Mouse (Mus musculus) small intestine, adult 2 months (tissue): ENCODE data around the gene Trip6. TPM values are rescaled to one million over a fixed set of nuclear protein-coding genes. Genes with fewer than 3 reads are reported as not detected.
A peak's percentile ranks its signal among the peaks of the same experiment; 100 is the strongest.

ENCODE experiments used
- H3K27ac ChIP-seq: fragments of 200-500 bp; 2 replicates; pipeline ENCODE4 v1.5.1; 2012; ENCODE audit warnings: low read depth, low read length, control low read depth, inconsistent platforms; ENCODE audit not compliant: insufficient read depth
- H3K27me3 ChIP-seq: fragments of 200-500 bp; 2 replicates; pipeline ENCODE4 v1.6.1; 2012; ENCODE audit warnings: mild to moderate bottlenecking, moderate library complexity, low read length, inconsistent platforms; ENCODE audit not compliant: control insufficient read depth, insufficient read depth
- H3K36me3 ChIP-seq: fragments of 200-500 bp; 2 replicates; pipeline ENCODE4 v1.6.1; 2012; ENCODE audit warnings: mild to moderate bottlenecking, low read length, control low read depth, inconsistent platforms; ENCODE audit not compliant: control insufficient read depth, insufficient read depth
- H3K4me1 ChIP-seq: fragments of 200-500 bp; 2 replicates; pipeline ENCODE4 v1.6.1; 2012; ENCODE audit warnings: low read length, inconsistent platforms, mixed read lengths; ENCODE audit not compliant: control insufficient read depth, insufficient read depth, insufficient read length
- H3K4me3 ChIP-seq: fragments of 200-500 bp; 2 replicates; pipeline ENCODE4 v1.5.1; 2012; ENCODE audit warnings: low read depth, mild to moderate bottlenecking, control low read depth, inconsistent platforms, low read length, moderate library complexity
- CTCF ChIP-seq: fragments of 200-500 bp; IDR thresholded peaks from 2 replicates; pipeline ENCODE4 v1.5.1; 2012; ENCODE audit warnings: low read depth, mild to moderate bottlenecking, control low read depth, inconsistent platforms, low read length, moderate library complexity, mixed read lengths; ENCODE audit not compliant: insufficient replicate concordance, insufficient read length; ENCODE audit errors: extremely low read depth
- POLR2A ChIP-seq: fragments of 200-500 bp; IDR thresholded peaks from 2 replicates; pipeline ENCODE4 v1.6.1; 2012; ENCODE audit warnings: low read depth, mild to moderate bottlenecking, control low read depth, inconsistent platforms, low read length, moderate library complexity
- WGBS: fragments of 180-500 bp; shearing (Covaris S2); methylation state at CpG from one replicate; pipeline ENCODE4 v1.1.7; 2018; 5-methylcytosine and 5-hydroxymethylcytosine counted together
- polyA plus RNA-seq: library from polyadenylated mRNA; depleted of rRNA; stranded (reverse); fragments of >200 nt; gene quantifications from 2 replicates; pipeline ENCODE4 v1.2.3, GENCODE M21; 2012

Trip6 gene
- polyA plus RNA-seq, 1 experiment = 8.2 TPM

- peaks cover 10% of the 10 kb centered on the region for H3K4me1 ChIP-seq
- TF ChIP-seq POLR2A = no peak
- TF ChIP-seq CTCF = no peak
- WGBS = 96% methylated on average over 3 of the region's 3 CpGs
- H3K27me3 ChIP-seq = no peaks in the 10 kb centered on the region
- H3K36me3 ChIP-seq = peaks cover 7% of the 10 kb centered on the region
- H3K27ac ChIP-seq = no peak overlapping the region
- no peak overlapping the region for H3K4me3 ChIP-seq
Observed at GRCm38 (mm10) chr5:137320996-137321395, 6.8 kb upstream of the Trip6 start.

- TF ChIP-seq POLR2A = no peak
- TF ChIP-seq CTCF = no peak
- WGBS = 42% methylated on average over 1 of the region's 1 CpGs
- Histone ChIP-seq H3K27ac (no peak overlapping the region), H3K4me3 (no peak overlapping the region), H3K36me3 (no peaks in the 10 kb centered on the region; the same call in 1 of the 2 replicates), H3K4me1 (peaks cover 28% of the 10 kb centered on the region), H3K27me3 (no peaks in the 10 kb centered on the region)
Observed at GRCm38 (mm10) chr5:137318570-137318969, 4.4 kb upstream of the Trip6 start.

DNA sequence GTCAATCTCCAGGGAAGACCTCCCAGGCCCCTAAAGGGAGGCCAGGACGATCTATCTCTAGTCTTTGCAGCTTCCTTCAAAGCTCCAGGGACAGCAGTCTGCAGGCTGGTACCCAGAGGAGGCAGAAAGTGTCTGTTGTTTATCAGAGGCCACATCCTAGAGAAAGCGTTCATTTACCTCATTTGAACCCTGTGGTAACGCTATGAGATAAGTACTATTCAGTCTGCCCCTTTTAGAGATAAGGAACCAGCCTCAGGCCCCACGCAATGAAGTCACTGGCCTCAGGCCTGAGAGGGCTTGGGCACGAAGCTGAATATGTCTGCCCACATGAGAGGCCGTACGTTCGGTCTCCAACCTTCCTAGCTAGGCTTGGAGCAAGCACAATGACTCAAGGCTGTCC, 3.2 kb upstream of the Trip6 start:
- Histone ChIP-seq H3K27me3 (no peaks in the 10 kb centered on the region), H3K4me1 (peaks cover 28% of the 10 kb centered on the region), H3K4me3 (no peak overlapping the region), H3K27ac (no peak overlapping the region), H3K36me3 (no peaks in the 10 kb centered on the region; the same call in 1 of the 2 replicates)
- TF ChIP-seq POLR2A = no peak
- TF ChIP-seq CTCF = no peak
- WGBS = 61% methylated on average over 8 of the region's 8 CpGs

GRCm38 (mm10) chr5:137315084-137315903, 1.1 kb upstream of the Trip6 start:
- H3K36me3 ChIP-seq = no peaks in the 10 kb centered on the region
- H3K27ac ChIP-seq = no peak overlapping the region
- no peaks in the 10 kb centered on the region for H3K27me3 ChIP-seq
- peak; percentile 51; the same call in 1 of the 2 replicates for TF ChIP-seq CTCF
- TF ChIP-seq POLR2A = no peak
- H3K4me1 ChIP-seq = peaks cover 28% of the 10 kb centered on the region
- no peak overlapping the region for H3K4me3 ChIP-seq
- 57% methylated on average over 30 of the region's 30 CpGs for WGBS

DNA sequence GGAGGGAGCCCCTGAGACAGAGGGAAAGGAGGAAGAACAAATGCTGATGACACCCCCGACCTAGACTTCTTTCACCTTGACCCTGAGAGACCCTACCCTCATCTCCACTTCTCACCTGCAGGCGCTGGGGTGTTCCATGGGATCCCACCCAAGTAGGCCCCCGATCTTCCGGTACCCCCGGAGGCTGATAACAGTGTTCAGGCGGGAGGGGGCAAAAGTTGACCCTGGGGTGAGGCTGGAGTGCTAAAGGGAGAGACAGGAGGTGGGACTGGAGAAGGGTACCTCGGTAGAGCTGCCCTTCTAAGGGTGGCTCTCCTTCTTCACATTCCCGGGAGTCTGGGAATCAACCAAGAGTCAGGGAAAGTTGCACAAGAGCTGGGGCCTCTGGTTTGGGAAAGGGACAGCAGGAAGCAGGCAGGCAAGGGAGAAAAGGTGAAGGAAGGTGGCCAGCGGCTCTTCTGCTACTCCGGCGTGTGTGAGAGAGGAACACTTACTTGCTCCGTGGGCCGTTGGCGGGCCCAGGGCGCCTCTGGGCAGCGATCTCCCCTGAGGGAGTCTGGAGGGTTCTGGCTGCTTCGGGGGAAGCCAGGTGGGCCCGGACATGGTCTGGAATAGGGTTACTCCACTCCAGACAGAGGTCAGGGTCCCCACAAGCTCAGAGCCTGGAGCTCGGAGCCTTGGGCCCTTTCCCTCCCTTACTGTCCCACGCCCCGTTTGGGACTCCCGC, 575 bp downstream of the Trip6 start:
- peaks cover 27% of the 10 kb centered on the region for H3K4me1 ChIP-seq
- peak overlapping the region; percentile 52 for H3K27ac ChIP-seq
- no peaks in the 10 kb centered on the region for H3K27me3 ChIP-seq
- H3K4me3 ChIP-seq = peak overlapping the region; percentile 64
- TF ChIP-seq POLR2A (no peak), CTCF (no peak)
- no peaks in the 10 kb centered on the region; the same call in 1 of the 2 replicates for H3K36me3 ChIP-seq
- WGBS = 11% methylated on average over 22 of the region's 22 CpGs

- Histone ChIP-seq H3K4me3 (no peak overlapping the region), H3K27ac (no peak overlapping the region), H3K4me1 (peaks cover 7% of the 10 kb centered on the region; the same call in 1 of the 2 replicates), H3K27me3 (no peaks in the 10 kb centered on the region), H3K36me3 (peaks cover 7% of the 10 kb centered on the region)
- 94% methylated on average over 4 of the region's 4 CpGs for WGBS
- TF ChIP-seq CTCF = no peak
- TF ChIP-seq POLR2A = no peak
Observed at GRCm38 (mm10) chr5:137308356-137308755, 5.8 kb downstream of the Trip6 start.
